Comparison of ENCODE assay signal across 7 mouse cellular contexts in the genomic region with DNA sequence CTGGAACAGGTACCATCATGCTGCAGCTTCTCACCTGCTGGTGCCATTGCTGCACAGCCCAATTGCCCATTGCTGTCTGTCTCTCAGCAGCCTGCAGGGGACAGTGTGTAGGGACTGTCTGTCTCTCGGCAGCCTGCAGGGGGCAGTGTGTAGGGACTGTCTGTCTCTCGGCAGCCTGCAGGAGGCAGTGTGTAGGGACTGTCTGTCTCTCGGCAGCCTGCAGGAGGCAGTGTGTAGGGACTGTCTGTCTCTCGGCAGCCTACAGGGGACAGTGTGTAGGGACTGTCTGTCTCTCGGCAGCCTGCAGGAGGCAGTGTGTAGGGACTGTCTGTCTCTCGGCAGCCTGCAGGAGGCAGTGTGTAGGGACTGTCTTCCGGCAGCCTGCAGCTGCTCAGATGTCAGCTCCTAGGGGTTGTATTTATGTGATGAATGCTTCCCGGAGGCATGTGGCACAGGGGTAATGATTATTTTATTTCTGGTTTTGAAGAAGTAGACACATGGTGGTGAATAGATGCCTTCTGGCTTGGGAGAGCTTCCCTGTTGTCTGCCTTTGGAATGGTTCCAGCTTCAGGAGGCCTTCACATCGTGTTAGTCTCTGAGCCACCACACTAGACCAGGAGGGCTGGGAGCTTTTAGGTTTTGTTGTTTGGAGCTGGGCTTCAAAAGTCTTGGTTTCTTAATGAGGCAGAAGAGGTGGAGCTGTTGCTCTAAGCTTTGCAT.
A peak's percentile ranks its signal among the peaks of the same experiment; 100 is the strongest.
DNase-seq lines count a peak whose midpoint lies in the region; ATAC-seq and TF ChIP-seq lines count a peak whose summit lies in the region.

No protein-coding gene starts in this region.

- TF ChIP-seq CTCF in G1E (IDR thresholded peaks at IDR 0.05; ENCODE audit: low read depth, low read length), result peak; percentile 41; the same call in 1 of the 2 replicates
- peak; percentile 36; the same call in 1 of the 2 replicates for TF ChIP-seq CTCF in cortical plate, adult 2 months (IDR thresholded peaks at IDR 0.05; ENCODE audit: extremely low read depth, insufficient read depth, low read length)

- no peak for ATAC-seq in G1E (ENCODE audit: extremely low read depth, insufficient number of reproducible peaks, low FRiP score, poor library complexity, severe bottlenecking)

- no peak overlapping the region for H3K4me3 ChIP-seq in G1E (ENCODE audit: low read depth, low read length)
- H3K4me3 ChIP-seq in cortical plate, adult 2 months (ENCODE audit: insufficient read depth, low read length), result no peak overlapping the region

- H3K27me3 ChIP-seq in G1E (ENCODE audit: insufficient read depth, low read length), result no peaks in the 10 kb centered on the region; the same call in 1 of the 2 replicates

- no peaks in the 10 kb centered on the region; the same call in 1 of the 2 replicates for H3K4me1 ChIP-seq in G1E (ENCODE audit: insufficient read depth, low read depth, low read length)
- H3K4me1 ChIP-seq in cortical plate, adult 2 months (ENCODE audit: control insufficient read depth, insufficient read depth, low read length), result peaks cover 2% of the 10 kb centered on the region; the same call in 1 of the 2 replicates

- H3K9me3 ChIP-seq in G1E (replicated peaks), result no peaks in the 10 kb centered on the region

- peak; percentile 17 for DNase-seq in kidney, adult 9 months
- no peak for DNase-seq in kidney, adult 18-20 months
- DNase-seq in CD4-positive helper T cell, adult 2 months (ENCODE audit: low read depth, low spot score), result peak; percentile 12
- no peak for DNase-seq in G1E (ENCODE audit: low spot score)
- DNase-seq in adrenal gland, postnatal 25 days, result no peak
- DNase-seq in testis, postnatal 10 days (ENCODE audit: low spot score), result no peak

- H3K36me3 ChIP-seq in G1E (replicated peaks), result no peaks in the 10 kb centered on the region

- H3K27ac ChIP-seq in cortical plate, adult 2 months (ENCODE audit: insufficient read depth, low read length), result no peak overlapping the region

- TF ChIP-seq POLR2A in cortical plate, adult 2 months (IDR thresholded peaks at IDR 0.05; ENCODE audit: extremely low read depth, insufficient read depth, low read length), result no peak

Comparison
In these comparisons a context has a peak if more than half of its experiments do, and no peak if none do; other contexts are left out.
1. DNase-seq: peak in kidney, adult 9 months (single experiment) and CD4-positive helper T cell, adult 2 months (single experiment); none in kidney, adult 18-20 months (single experiment), G1E (single experiment), adrenal gland, postnatal 25 days (single experiment) and testis, postnatal 10 days (single experiment).